Mouse (Mus musculus) urinary bladder, postnatal 14 days (tissue): ENCODE results near the gene Dazap2.

Experiments
- DNase-seq: peaks from one replicate; pipeline ENCODE4 v3.0.0; 2021; ENCODE audit warnings: low spot score

Gene Dazap2

DNA sequence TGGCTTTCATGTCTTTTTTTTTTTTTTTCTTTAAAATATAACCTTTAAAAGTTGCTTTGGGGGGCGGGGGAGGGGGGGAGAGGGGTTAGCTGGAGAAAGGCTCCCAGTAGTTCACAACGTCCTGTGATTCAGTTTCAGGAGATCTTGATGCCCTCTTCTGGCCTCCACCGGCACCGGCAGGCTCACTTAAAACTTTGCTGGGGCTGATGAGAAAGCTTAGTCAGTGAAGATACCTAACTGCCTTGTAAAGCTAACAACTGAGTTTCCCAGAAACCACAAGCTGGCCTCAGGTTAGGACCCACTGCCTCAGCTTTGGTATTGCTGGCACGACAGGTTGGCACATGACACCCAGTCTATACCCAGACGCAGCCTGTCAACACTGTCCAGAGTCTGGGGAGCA, 22.5 kb downstream of the Dazap2 start:
- peak; percentile 53 for DNase-seq

DNA sequence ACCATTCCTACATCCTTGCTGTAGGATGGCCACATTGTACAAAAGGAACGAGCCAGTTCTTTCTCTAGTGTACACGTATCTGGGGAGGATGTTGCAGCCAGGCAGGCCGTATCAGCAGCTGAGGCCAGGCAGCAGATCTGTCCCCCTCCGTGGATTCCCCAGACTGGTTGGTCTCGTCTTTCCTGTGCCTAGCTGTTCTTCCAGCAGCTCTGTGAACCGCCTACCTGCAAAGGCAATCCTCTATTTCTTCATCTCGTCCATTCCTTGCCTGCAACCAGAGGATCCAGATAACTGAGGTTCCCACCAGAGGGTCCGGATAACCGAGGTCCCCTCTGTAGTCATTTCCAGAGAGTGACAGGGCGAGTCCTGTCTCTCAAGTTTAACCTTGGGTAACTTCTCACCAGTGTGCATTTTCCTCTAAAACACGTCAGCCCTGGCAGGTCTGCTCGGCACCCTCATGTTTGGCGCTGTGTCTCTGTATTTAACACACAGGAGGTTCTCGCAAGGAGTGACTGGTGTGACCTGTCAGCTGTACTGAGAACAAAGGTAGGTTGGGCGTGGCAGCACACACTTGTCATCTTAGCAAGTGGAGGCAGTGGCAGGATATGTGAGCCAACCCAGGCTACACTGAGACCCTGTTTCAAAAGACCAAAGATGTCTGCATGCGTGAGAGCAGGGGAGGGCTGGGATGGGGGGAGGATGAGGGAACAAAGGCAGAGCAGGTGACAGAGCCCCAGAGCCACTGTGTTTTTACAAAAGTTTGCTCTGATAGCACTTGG, 25.0 kb downstream of the Dazap2 start:
- peak; percentile 62 for DNase-seq

DNA sequence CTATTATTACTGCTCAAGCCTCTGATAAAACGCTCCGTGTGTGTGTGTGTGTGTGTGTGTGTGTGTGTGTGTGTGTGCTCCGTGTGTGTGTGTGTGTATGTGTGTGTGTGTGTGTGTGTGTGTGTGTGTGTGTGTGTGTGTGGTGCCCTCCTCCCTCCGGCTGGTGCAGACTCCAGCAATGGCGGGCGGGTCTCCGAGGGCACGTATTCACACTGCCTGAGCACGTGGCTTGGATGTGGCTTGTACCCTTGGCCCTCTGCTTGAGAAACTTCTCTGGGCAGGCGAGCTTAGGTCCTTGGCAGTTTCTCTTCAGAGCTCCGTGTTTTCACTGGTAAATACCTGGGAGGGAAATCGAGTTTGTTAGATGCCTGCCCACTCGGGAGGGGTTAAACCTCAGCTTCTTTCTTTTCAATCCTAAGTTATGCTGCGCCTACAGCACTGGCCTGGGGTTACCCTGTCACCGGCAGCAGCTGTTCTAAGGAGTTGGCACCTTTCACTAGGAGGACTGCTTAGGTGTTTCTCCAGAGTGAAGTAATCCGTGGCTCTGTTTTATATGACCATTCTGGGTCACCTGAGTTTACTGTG, 26.2 kb downstream of the Dazap2 start:
- DNase-seq = no peak

DNA sequence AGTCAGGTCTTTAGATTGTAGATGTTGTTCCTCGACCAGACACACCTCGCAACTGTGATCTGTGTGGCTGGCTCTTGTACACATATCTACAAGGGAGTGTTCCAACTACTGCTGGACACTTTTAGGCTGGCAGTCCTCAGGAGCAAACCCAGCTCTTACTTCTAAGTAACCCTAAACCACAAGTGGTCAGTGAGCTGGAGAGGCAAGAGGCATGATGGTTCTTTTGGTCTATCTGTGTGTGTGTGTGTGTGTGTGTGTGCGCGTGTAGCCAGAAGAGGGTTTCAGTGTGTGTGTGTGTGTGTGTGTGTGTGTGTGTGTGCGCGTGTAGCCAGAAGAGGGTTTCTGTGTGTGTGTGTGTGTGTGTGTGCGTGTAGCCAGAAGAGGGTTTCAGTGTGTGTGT, 27.3 kb downstream of the Dazap2 start:
- no peak for DNase-seq

DNA sequence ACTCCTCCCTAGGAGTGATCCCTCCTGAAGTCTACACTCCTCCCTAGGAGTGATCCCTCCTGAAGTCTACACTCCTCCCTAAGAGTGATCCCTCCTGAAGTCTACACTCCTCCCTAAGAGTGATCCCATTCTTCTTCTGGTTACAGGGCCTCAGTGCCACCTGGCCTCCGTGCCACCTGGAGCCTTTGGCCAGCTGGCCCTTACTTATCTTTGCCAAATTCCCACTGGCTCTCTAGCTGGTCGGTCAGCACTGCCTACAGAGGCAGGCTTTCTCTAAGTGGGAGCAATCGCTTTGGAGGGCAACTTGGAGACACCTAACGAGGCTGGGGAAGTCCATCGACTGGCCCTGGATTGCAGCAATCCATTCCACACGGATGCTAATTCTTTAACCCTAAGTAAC, 31.0 kb downstream of the Dazap2 start:
- DNase-seq = no peak

DNA sequence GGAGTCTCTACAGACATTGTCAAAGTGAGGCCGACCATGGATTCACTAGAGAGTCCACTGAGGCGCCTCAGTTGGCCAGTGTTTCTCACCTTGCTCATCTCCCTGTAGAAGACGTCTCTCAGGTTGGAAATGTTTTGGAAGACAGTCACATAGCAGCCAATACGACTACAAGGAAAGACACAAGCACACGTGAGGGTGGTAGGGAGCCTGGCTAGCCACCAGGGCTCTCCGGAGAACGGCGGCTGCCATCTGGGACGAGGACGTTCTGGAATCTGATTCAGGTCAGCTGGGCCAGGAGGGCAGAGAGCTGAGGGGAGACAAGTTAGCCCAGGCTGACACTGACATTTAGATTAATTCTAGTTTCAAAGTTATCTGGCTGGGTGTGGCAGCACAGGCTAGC, 35.0 kb downstream of the Dazap2 start:
- DNase-seq = no peak

DNA sequence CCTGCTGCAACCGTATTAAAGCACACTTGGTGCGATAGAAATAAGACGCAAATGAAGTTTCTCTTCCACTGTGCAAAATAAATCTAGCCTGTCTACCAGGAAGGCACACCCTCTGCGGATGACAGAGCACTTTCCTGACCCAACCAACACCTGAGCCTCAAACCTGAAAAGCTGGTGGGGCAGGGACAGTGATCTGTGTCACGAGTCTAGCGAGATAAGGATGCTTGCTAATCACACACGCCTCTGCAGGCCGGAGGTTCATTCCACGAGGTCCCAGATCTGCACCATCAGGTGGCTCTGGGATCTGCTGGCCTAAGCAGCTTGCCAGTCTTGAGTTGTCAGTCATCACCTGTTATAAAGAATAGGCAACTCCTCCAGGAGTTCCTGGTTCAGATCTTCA, 36.5 kb downstream of the Dazap2 start:
- peak; percentile 85 for DNase-seq

DNA sequence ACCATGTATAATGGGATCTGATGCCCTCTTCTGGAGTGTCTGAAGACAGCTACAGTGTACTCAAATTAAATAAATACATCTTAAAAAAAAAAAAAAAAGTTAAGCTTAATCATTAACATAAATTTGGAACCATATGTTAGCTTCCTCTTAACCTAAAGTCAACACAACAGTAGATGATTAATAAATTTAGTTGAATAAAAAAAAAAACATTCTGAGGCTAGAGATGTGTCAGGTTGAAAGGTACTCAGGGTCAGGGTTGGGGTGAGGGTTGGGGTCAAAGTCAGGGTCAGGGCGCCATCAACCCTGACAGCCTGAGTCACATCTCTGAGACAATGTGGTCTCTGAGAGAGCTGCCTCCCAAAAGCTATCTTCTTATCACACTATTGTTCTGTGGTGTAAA, 39.1 kb downstream of the Dazap2 start:
- DNase-seq = no peak

DNA sequence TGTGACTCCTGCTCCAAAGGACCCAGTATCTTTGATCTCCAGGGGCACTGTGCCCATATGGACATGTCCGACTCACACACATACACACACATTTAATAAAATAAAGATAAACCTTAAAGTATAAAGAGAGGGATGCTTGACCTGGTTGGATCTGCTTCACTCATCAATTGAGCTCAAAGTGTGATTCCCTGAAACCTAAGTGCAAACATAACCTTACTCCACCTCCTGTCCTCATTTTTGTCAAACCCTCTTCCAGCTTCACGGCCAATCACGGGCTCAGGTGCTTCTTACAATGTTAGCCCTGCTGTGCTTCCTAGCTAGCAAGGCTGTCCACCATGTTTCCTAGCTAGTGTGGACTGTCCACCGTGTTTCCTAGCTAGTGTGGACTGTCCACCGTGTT, 40.1 kb downstream of the Dazap2 start:
- no peak for DNase-seq

DNA sequence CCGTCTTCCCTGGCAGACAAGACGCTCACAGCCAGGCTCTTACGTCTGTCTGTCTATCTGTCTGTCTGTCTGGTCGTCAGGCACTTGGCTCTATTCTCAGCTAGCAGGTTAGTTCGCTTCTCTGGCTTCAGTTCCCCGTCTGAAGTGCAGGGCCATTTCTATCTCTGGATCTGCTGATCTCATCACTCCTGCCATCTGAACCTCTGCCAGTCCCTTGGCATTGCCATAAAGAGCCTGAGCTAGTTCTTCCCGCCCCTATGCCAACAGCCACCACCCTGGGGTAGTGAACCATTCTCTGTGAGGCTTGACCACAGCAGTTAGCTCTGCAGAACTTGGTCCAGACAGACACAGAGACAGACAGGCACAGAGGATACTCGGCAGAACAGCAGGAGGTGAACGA, 45.2 kb downstream of the Dazap2 start:
- DNase-seq = peak; percentile 55

DNA sequence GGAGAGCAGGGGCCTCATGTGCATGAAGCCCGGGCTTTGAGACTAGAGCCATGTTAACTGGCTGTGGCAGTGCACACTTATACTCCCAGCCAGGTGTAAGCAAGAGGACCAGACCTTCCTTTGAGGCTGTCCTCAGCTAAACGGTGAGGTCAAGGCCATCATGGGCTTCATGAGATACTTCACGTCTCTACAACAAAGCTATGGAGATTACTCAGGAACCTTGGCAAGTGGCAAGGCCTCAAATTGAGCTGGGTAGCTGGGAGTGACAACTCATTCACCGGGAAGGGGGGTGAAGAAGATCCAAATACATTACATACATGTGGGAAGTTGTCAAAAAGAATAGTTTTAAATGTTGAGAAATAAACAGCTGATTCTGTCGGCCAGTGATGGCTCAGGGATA, 45.7 kb downstream of the Dazap2 start:
- no peak for DNase-seq

DNA sequence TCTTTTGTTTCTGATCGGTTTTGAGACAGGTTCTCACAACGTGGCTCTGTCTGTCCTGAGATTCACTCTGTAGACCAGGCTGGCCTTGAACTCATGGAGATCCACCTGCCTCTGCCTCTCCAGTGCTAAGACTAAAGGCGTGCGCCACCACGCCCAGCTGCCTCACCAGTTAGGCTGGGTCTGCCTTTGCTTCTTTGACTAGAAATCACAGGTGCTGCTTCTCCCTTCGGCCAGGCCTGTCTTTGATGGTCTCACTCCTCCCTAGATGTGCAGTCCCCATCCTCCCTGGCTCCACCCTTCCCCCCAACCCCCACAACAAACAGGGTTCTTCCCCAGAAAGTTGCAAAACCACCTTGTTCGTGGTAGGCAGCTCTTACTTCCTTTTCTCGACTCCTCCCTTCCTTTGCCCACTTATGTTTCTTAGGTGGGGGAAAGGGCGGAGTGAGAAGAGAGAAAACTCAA, 49.7 kb downstream of the Dazap2 start:
- DNase-seq = no peak

DNA sequence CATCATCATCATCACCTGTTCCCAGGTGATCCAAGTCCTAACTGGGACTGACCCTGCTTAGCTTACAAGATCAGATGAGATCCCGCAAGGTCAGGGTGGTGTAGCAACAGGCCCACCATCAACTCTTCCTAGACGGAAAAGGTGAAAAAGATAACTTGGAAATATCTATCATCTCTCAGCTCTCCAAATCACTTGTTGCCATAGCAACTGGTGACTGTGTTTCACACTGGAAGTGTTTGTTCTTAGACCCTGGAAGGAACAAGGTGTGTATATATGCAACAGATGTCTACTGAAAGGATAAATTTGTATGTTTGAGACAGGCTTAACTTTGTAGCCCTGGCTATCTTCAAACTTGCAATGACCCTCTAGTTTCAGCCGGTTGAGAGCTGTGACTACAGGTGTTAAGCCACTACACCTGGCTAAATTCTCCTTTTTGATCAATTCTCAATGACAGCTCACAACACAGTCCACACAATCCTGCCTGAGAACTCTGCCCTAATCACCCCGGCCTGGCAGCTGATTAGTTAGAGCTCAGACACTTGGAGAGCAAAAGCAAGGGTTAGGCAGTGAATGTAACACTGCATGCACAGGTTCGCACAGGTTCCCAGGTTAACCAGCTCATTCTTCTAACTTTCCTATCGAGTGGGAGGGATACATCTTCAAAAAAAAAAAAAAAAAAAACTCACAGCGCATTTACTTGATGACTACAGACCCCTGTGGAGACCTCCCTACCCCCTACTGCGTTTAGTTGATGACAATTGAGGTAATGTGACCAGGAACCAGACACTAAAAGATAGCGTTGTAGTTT, 50.5 kb downstream of the Dazap2 start:
- DNase-seq = no peak

DNA sequence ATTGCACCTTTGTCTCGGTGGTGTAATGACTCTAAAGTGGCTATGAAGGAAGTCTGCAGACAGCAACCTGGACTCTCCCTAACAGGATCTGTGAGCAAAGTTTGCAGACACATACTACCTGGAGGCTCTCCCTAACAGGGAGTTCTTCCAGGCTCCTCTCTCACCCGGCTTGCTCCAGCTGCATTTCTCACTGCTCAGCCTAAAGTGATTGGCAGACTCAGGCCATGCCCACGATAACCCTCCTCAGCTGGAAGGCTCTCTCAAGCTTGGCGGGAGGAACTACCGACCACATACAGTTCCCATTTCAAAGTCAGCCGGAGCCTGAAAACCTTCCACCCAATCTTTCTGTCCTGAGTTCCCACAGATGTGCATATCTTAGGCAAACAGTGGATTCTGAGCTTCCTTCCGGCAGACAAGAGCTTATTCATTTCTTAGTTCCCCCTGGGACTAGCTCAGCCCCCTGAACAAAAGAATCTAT, 51.1 kb downstream of the Dazap2 start:
- DNase-seq = peak; percentile 30

DNA sequence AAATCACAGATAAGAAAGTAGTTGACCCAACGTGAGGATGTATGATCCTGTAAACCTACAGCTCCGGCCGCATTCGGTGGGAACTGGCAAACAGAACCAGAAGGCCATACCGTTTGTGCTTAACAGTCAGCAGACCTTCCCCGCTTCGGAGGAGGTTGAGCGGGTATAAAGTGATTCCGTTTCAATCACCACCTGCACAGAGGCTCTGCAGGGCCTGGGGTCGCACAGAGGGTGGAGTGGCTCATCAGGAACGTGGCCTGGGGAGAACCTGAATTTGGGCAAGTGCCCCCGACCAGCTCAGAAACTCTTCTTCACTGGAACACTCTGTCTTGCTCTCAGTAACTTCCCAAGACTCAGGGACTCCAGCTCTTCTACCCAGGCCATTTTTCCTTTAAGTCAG, 51.7 kb downstream of the Dazap2 start:
- no peak for DNase-seq

DNA sequence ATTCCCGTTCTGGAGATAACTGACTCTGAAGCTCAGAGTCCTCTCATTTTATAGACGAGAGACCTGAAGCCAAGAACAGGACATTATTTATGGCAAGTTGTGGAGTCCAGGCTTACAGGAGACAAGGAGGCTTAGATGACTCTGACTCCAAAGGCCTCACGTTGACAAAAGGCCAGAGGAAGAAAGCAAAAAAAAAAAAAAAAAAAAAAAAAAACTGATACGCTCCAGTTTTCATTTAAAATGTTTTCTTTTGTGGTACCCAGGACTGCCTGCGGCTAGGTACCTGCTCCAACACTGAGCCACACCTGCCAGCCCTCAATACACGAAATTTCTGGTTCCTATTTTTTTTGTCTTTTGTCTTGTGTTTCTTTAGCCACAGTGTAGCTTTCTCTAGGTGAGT, 52.3 kb downstream of the Dazap2 start:
- DNase-seq = no peak

DNA sequence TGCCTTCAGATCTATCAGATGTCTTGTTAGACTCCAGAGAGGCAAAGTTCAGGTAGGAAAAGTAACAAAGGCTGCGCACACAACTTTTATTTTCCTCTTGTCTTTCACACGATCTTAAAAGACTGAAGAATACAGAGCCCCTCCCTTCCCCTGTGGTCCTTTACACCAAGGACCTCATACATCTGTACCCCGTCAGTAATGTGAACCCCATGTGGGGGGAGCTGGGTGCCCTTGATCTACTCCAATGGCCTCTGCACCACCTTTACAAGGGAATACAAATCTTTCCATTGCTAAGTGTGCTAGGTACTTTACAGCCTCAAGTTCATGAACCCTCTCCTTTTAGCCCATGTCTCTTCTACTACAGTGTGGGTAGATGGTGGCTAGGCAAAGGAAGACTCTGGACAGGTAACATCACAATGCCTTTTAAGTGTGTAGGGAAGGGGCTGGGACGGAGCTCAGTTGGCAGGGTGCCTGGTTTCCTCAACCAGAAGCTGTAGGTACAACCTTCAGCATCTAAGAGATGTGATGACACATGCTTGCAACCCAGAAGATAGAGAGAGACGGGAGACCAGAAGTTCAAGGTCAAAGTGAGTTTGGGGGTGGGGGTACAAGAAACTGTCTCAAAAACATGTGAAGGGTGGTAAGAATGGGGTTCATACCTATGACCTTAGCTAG, 52.9 kb downstream of the Dazap2 start:
- no peak for DNase-seq

DNA sequence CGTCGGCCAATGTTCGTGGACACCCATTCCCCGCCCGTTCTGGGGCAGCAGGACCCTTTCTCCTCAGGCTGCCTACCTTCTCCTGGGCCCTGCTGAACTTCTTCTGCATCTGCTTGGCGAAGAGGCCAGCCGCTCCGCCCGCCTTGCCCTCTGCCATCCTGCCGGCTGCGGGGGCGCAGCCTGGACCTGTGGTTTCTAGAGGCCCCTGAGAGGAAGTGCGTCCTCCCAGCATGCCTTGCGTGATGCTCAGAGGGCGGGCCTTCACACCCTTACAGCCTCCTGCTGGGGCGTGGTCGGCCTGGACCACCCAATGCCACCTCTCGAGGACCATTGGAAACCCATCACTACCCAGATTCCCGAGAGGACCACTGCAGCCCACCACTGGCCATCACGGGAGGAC, 54.2 kb downstream of the Dazap2 start, which contains the start of gene Bin2:
Gene Bin2, minus strand, starts transcription at position 217 of the 400 bp plus-strand sequence.
- no peak for DNase-seq

DNA sequence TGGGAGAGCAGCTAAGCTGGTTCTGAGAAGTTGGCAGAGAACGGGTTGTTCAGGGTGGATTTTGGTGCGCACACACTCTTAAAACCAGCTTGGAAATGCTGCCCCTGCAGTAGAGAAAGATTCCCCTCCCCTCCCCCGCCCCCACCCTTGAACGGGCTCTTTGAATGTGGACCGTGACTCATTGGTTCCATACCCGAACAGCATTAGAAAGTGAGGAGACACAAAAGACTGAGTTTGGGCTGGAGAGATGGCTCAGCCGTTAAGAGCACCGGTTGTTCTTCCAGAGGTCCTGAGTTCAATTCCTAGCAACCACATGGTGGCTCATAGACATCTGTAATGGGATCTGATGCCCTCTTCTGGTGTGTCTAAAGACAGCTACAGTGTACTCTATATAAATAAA, 54.9 kb downstream of the Dazap2 start:
- no peak for DNase-seq
